Mouse (Mus musculus): ENCODE measurements around the gene Hsd17b11. TPM values are rescaled to one million over a fixed set of nuclear protein-coding genes. Genes with fewer than 3 reads are reported as not detected.

Gene Hsd17b11
- total and polyA plus RNA-seq, 2 experiments from 2014 or later, result 4.7 to 16.4 TPM

- 26% methylated on average over 6 of the region's 6 CpGs for WGBS
- H3K27me3 ChIP-seq (ENCODE audit: insufficient read depth, low read length), result no peaks in the 10 kb centered on the region
- H3K27ac ChIP-seq (ENCODE audit: low read depth, low read length), result no peak overlapping the region
- no peaks in the 10 kb centered on the region for H3K36me3 ChIP-seq (ENCODE audit: insufficient read depth, low read length)
- H3K9ac ChIP-seq (replicated peaks; ENCODE audit: low read length, poor library complexity, severe bottlenecking), result no peak overlapping the region
- H3K4me1 ChIP-seq (ENCODE audit: insufficient read depth, low read length), result no peaks in the 10 kb centered on the region
- H3K9me3 ChIP-seq (ENCODE audit: low read length), result no peaks in the 10 kb centered on the region
- ATAC-seq (ENCODE audit: low FRiP score), result no peak
- TF ChIP-seq CTCF (IDR thresholded peaks at IDR 0.05), result no peak
- H3K4me2 ChIP-seq (ENCODE audit: low read depth, low read length, poor library complexity, severe bottlenecking), result no peak overlapping the region
- H3K4me3 ChIP-seq (ENCODE audit: low read depth, low read length), result no peak overlapping the region
- no peak for DNase-seq (ENCODE audit: low spot score)
Observed at GRCm38 (mm10) chr5:103943183-103943582, 78.5 kb downstream of the Hsd17b11 start.

- H3K4me2 ChIP-seq (ENCODE audit: low read depth, low read length, poor library complexity, severe bottlenecking), result no peak overlapping the region
- ATAC-seq (ENCODE audit: low FRiP score) (no peak), DNase-seq (ENCODE audit: low spot score) (no peak)
- H3K36me3 ChIP-seq (ENCODE audit: insufficient read depth, low read length), result no peaks in the 10 kb centered on the region
- H3K4me3 ChIP-seq (ENCODE audit: low read depth, low read length), result no peak overlapping the region
- 76% methylated on average over 1 of the region's 1 CpGs for WGBS
- no peaks in the 10 kb centered on the region for H3K4me1 ChIP-seq (ENCODE audit: insufficient read depth, low read length)
- H3K9ac ChIP-seq (replicated peaks; ENCODE audit: low read length, poor library complexity, severe bottlenecking), result no peak overlapping the region
- no peaks in the 10 kb centered on the region for H3K27me3 ChIP-seq (ENCODE audit: insufficient read depth, low read length)
- H3K27ac ChIP-seq (ENCODE audit: low read depth, low read length), result no peak overlapping the region
- H3K9me3 ChIP-seq (ENCODE audit: low read length), result no peaks in the 10 kb centered on the region
- TF ChIP-seq CTCF (IDR thresholded peaks at IDR 0.05), result no peak
Observed at GRCm38 (mm10) chr5:103939856-103940255, 81.9 kb downstream of the Hsd17b11 start.

Small RNA genes lying within 50 kb of the gene (microRNA-seq; reads per million reads assigned to microRNA genes)
- gene Mir5619 (ENCODE audit: borderline number of aligned reads), result 1.3 reads per million

Other genes with a start within 250 kb of the Hsd17b11 start
- gene Klhl8, start 110.7 kb downstream of the Hsd17b11 start, total RNA-seq (2014; rRNA removed), result 44.6 and 46.7 TPM in 2 replicates
- gene Klhl8, start 110.7 kb downstream of the Hsd17b11 start, polyA plus RNA-seq (2015; fragmentation: Nextera tagmentation; extraction: Ambion mirVana), result 39.5 and 41.5 TPM in 2 replicates
- gene Hsd17b13, start 44.5 kb downstream of the Hsd17b11 start, total RNA-seq (2014; rRNA removed), result not detected in 2 replicates
- 0.15 and 0.27 TPM in 2 replicates for gene Hsd17b13, start 44.5 kb downstream of the Hsd17b11 start, polyA plus RNA-seq (2015; fragmentation: Nextera tagmentation; extraction: Ambion mirVana)
- gene Nudt9, start 24.4 kb upstream of the Hsd17b11 start, total RNA-seq (2014; rRNA removed), result 48.8 and 48.9 TPM in 2 replicates
- 70.4 and 72.5 TPM in 2 replicates for gene Nudt9, start 24.4 kb upstream of the Hsd17b11 start, polyA plus RNA-seq (2015; fragmentation: Nextera tagmentation; extraction: Ambion mirVana)
- gene Gm17660, start 55.7 kb upstream of the Hsd17b11 start, total RNA-seq (2014; rRNA removed), result not detected in 2 replicates
- gene Gm17660, start 55.7 kb upstream of the Hsd17b11 start, polyA plus RNA-seq (2015; fragmentation: Nextera tagmentation; extraction: Ambion mirVana), result 0.83 and 1.1 TPM in 2 replicates
- 438 and 529 TPM in 2 replicates for gene Sparcl1, start 91.8 kb upstream of the Hsd17b11 start, total RNA-seq (2014; rRNA removed)
- gene Sparcl1, start 91.8 kb upstream of the Hsd17b11 start, polyA plus RNA-seq (2015; fragmentation: Nextera tagmentation; extraction: Ambion mirVana), result 358 and 444 TPM in 2 replicates
- not detected in 2 replicates for gene Dspp, start 148.8 kb upstream of the Hsd17b11 start, total RNA-seq (2014; rRNA removed)
- not detected in 2 replicates for gene Dspp, start 148.8 kb upstream of the Hsd17b11 start, polyA plus RNA-seq (2015; fragmentation: Nextera tagmentation; extraction: Ambion mirVana)
- not detected in 2 replicates for gene Dmp1, start 180.7 kb upstream of the Hsd17b11 start, total RNA-seq (2014; rRNA removed)
- 0.23 and 0.28 TPM in 2 replicates for gene Dmp1, start 180.7 kb upstream of the Hsd17b11 start, polyA plus RNA-seq (2015; fragmentation: Nextera tagmentation; extraction: Ambion mirVana)